Mouse (Mus musculus) CH12.LX (cell line): ENCODE measurements around the gene Gdf3. TPM values are rescaled to one million over a fixed set of nuclear protein-coding genes. Genes with fewer than 3 reads are reported as not detected.
"Not testable (repeated sequence)": the region's sequence is repeated elsewhere in the genome, so short reads cannot be mapped to it uniquely, and the experiment has no call there.

Experiments
- DNase-seq: peaks from one replicate; pipeline ENCODE4 v3.0.0-alpha.2; 2013; ENCODE audit errors: extremely low read depth
- H3K27ac ChIP-seq: 2 replicates; pipeline ENCODE4 v1.5.1; 2012; ENCODE audit warnings: low read depth, mild to moderate bottlenecking, control low read depth, moderate library complexity; ENCODE audit not compliant: insufficient read depth
- H3K27me3 ChIP-seq: replicated peaks from 2 replicates; pipeline ENCODE3; 2012; ENCODE audit warnings: inconsistent platforms
- H3K36me3 ChIP-seq, 2 experiments: replicated peaks in 1 of 2; 2 replicates each; pipeline versions ENCODE3 to v1.6.1; 2012; ENCODE audit warnings: inconsistent platforms in 1 of 2, low read length in 1 of 2, mild to moderate bottlenecking in 1 of 2, mixed read lengths in 1 of 2, moderate library complexity in 1 of 2; ENCODE audit not compliant: control insufficient read depth in 1 of 2, insufficient read depth in 1 of 2
- H3K4me1 ChIP-seq, 2 experiments: 2 replicates each; pipeline ENCODE4 v1.6.1; 2012; ENCODE audit warnings: inconsistent platforms in 1 of 2, moderate library complexity in 1 of 2; ENCODE audit not compliant: insufficient read depth in 2 of 2, control insufficient read depth in 1 of 2
- H3K4me2 ChIP-seq: 2 replicates; pipeline ENCODE4 v1.6.1; 2012; ENCODE audit warnings: low read depth, mild to moderate bottlenecking, control low read depth; ENCODE audit not compliant: poor library complexity, insufficient read depth, severe bottlenecking
- H3K4me3 ChIP-seq, 3 experiments: fragments of 150-350 bp in 1 of 3; sonication (generic) in 1 of 3; replicated peaks in 1 of 3; 2 replicates each; pipeline versions ENCODE3 to v1.5.1; 2011 to 2012; ENCODE audit warnings: low read depth in 2 of 3, low read length in 2 of 3, mild to moderate bottlenecking in 2 of 3, moderate library complexity in 2 of 3, control low read depth in 1 of 3, improper control_type of control experiment in 1 of 3, inconsistent platforms in 1 of 3, mixed read lengths in 1 of 3; ENCODE audit not compliant: poor library complexity in 1 of 3
- H3K79me2 ChIP-seq: replicated peaks from 2 replicates; pipeline ENCODE4 v1.6.1; 2012; ENCODE audit warnings: mild to moderate bottlenecking, moderate library complexity; ENCODE audit not compliant: control insufficient read depth, poor library complexity, insufficient read depth, severe bottlenecking; ENCODE audit errors: extremely low read depth
- H3K9ac ChIP-seq: 2 replicates; pipeline ENCODE4 v1.6.1; 2012; ENCODE audit warnings: low read depth, mild to moderate bottlenecking, control low read depth, moderate library complexity; ENCODE audit not compliant: insufficient read depth
- H3K9me3 ChIP-seq: replicated peaks from 2 replicates; pipeline ENCODE3; 2012; ENCODE audit warnings: low read length, inconsistent platforms, mixed read lengths
- CHD2 ChIP-seq: IDR thresholded peaks from 2 replicates; pipeline ENCODE4 v1.6.1; 2011; ENCODE audit warnings: low read length, improper control_type of control experiment
- CTCF ChIP-seq, 2 experiments: IDR thresholded peaks in 1 of 2; conservative IDR thresholded peaks in 1 of 2; 2 replicates each; pipeline ENCODE4 v1.5.1; 2011 to 2012; ENCODE audit warnings: low read depth in 2 of 2, low read length in 2 of 2, improper control_type of control experiment in 1 of 2, inconsistent platforms in 1 of 2, mild to moderate bottlenecking in 1 of 2, moderate library complexity in 1 of 2
- E2F4 ChIP-seq: IDR thresholded peaks from 2 replicates; pipeline ENCODE4 v1.6.1; 2011; ENCODE audit warnings: low read depth, low read length, improper control_type of control experiment; ENCODE audit not compliant: insufficient replicate concordance
- EP300 ChIP-seq: IDR thresholded peaks from 2 replicates; pipeline ENCODE4 v1.6.1; 2011; ENCODE audit warnings: low read length, improper control_type of control experiment
- HCFC1 ChIP-seq: IDR thresholded peaks from 2 replicates; pipeline ENCODE4 v1.6.1; 2012; ENCODE audit warnings: low read depth, mild to moderate bottlenecking, inconsistent platforms, low read length, improper control_type of control experiment
- IRF4 ChIP-seq: IDR thresholded peaks from 2 replicates; pipeline ENCODE4 v1.6.1; 2014; ENCODE audit warnings: low read depth, mild to moderate bottlenecking, inconsistent platforms, low read length, improper control_type of control experiment
- MAX ChIP-seq: IDR thresholded peaks from 2 replicates; pipeline ENCODE4 v1.6.1; 2011; ENCODE audit warnings: low read length, improper control_type of control experiment
- MAZ ChIP-seq: IDR thresholded peaks from 2 replicates; pipeline ENCODE4 v1.6.1; 2012; ENCODE audit warnings: low read depth, mild to moderate bottlenecking, inconsistent platforms, low read length, improper control_type of control experiment, moderate library complexity
- MXI1 ChIP-seq: IDR thresholded peaks from 2 replicates; pipeline ENCODE4 v1.6.1; 2011; ENCODE audit warnings: mild to moderate bottlenecking, low read depth, low read length, improper control_type of control experiment
- POLR2A ChIP-seq: IDR thresholded peaks from 2 replicates; pipeline ENCODE4 v1.6.1; 2011; ENCODE audit warnings: low read depth, mild to moderate bottlenecking, improper control_type of control experiment, low read length
- POLR2AphosphoS2 ChIP-seq: IDR thresholded peaks from 2 replicates; pipeline ENCODE4 v1.6.1; 2011; ENCODE audit warnings: low read depth, low read length, improper control_type of control experiment
- RAD21 ChIP-seq: IDR thresholded peaks from 2 replicates; pipeline ENCODE4 v1.6.1; 2011; ENCODE audit warnings: low read depth, mild to moderate bottlenecking, low read length, improper control_type of control experiment, moderate library complexity
- RCOR1 ChIP-seq: conservative IDR thresholded peaks from 2 replicates; pipeline ENCODE4 v1.6.1; 2012; ENCODE audit warnings: low read depth, mild to moderate bottlenecking, inconsistent platforms, low read length, improper control_type of control experiment
- SMC3 ChIP-seq: IDR thresholded peaks from 2 replicates; pipeline ENCODE4 v1.6.1; 2011; ENCODE audit warnings: low read depth, low read length, improper control_type of control experiment
- TBP ChIP-seq: conservative IDR thresholded peaks from 2 replicates; pipeline ENCODE4 v1.6.1; 2011; ENCODE audit warnings: low read depth, low read length, improper control_type of control experiment
- ZMIZ1 ChIP-seq: IDR thresholded peaks from 2 replicates; pipeline ENCODE4 v1.6.1; 2012; ENCODE audit warnings: low read depth, mild to moderate bottlenecking, inconsistent platforms, low read length, improper control_type of control experiment
- dilution Hi-C: fragments of 300-500 bp; cut with MboI; formaldehyde crosslinking; loops from 2 replicates; pipeline ENCODE4 v1.14.3; 2020; ENCODE audit warnings: low sequenced_read_pairs; ENCODE audit not compliant: extremely low pct_unique_long_range_greater_than_20kb, extremely low pct_ligation_motif_present
- in situ Hi-C: fragments of 300-500 bp; cut with MboI; formaldehyde crosslinking; loops from 3 replicates; pipeline ENCODE4 v1.14.3; 2019; ENCODE audit warnings: low sequenced_read_pairs, low pct_ligation_motif_present, low pct_unique_long_range_greater_than_20kb, mixed read lengths
- polyA plus RNA-seq: library from polyadenylated mRNA; unstranded; fragments of >175 nt; gene quantifications from 2 replicates; pipeline ENCODE4 v1.2.1, GENCODE M21; 2012; ENCODE audit warnings: low read depth; ENCODE audit not compliant: insufficient read length
- total RNA-seq, 2 experiments: library from RNA; depleted of rRNA; stranded (reverse); fragments of 300-350 nt in 1 of 2; fragments of >200 nt in 1 of 2; gene quantifications; 2 replicates each; pipeline ENCODE4 v1.2.3; 2012 to 2014

The Gdf3 gene
- total and polyA plus RNA-seq, 3 experiments = not detected

DNA sequence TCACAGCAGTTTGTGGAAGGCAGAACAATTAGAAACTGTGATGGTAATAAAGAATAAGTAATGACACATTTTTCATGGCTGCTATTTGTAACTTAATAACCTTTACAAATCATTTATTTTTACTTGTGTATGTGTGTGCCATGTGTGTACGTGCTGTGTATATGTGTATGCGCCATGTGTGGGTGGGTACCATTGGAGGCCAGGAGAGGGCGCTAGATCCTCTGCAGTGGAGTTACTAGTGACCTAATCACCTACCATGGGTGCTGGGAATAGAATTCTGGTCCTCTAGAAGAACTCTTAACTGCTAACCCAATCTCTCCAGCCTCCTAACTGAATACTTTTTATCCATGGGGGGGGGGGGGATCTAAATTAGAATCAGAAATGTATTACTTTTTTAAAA is 40.0 kb upstream of the Gdf3 start:
- H3K4me2 ChIP-seq = no peak overlapping the region
- peaks cover 3% of the 10 kb centered on the region for H3K9me3 ChIP-seq
- H3K27ac ChIP-seq = no peak overlapping the region
- dilution Hi-C loops = no loop called here
- H3K4me1 ChIP-seq = peaks cover 16 to 43% of the 10 kb centered on the region in 2 experiments; a peak in 3 of 4 replicates
- H3K4me3 ChIP-seq = no peak overlapping the region
- no peak overlapping the region for H3K9ac ChIP-seq
- no peaks in the 10 kb centered on the region for H3K27me3 ChIP-seq
- TF ChIP-seq CTCF (conservative IDR thresholded peaks at IDR 0.05 in 1 of 2, IDR thresholded peaks at IDR 0.05 in 1 of 2; ENCODE audit: low read depth in 2 of 2, low read length in 2 of 2) (peak in 1 of 2 experiments; percentile 24; a peak in 2 of 4 replicates), TBP (no peak)
- in situ Hi-C loops = loop anchor here (25.0 kb wide), 1 partner anchor 137 kb away; no protein-coding TSS in a partner anchor
- DNase-seq = no peak
- no peaks in the 10 kb centered on the region for H3K36me3 ChIP-seq
- no peaks in the 10 kb centered on the region for H3K79me2 ChIP-seq

DNA sequence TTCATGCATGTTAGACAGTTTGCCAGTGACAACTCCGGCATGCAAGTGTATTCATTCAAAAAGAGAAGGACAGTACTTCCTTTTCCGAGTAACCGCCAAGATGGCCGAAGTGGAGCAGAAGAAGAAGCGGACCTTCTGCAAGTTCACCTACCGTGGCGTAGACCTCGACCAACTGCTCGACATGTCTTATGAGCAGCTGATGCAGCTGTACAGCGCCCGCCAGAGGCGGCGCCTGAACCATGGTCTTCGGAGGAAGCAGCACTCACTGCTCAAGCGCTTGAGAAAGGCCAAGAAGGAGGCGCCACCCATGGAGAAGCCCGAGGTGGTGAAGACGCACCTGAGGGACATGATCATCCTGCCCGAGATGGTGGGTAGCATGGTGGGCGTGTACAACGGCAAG is 34.3 kb upstream of the Gdf3 start:
- in situ Hi-C loops, H3K4me3 ChIP-seq, dilution Hi-C loops: not testable (repeated sequence)

DNA sequence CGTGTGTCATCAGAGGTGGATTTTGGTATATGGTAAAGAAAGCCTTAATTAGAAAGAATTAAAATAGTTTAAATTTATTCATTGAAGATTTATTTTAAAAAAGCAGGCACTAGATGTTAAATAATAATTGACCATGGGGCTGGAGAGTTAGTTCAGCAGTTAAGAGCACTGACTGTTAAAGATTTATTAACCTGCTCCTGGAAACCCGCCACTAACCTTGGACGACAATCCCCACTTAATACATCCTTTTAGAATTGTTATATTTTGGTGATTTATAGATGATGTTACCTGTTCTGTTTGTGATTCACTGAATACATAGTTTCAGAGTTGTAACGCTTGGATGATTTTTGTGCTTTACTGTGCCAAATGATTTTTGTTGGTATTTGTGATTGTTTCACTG is 27.7 kb upstream of the Gdf3 start:
- in situ Hi-C loops, H3K27ac ChIP-seq, H3K9me3 ChIP-seq, H3K4me3 ChIP-seq, H3K9ac ChIP-seq, H3K36me3 ChIP-seq, dilution Hi-C loops, H3K27me3 ChIP-seq, DNase-seq, H3K79me2 ChIP-seq, H3K4me2 ChIP-seq: not testable (repeated sequence)
- peaks cover 4 to 33% of the 10 kb centered on the region in 2 experiments; a peak in 3 of 4 replicates for H3K4me1 ChIP-seq

More for the DNA sequence above, 34.3 kb upstream of the Gdf3 start:
- DNase-seq, H3K4me1 ChIP-seq, H3K4me2 ChIP-seq, H3K9ac ChIP-seq, H3K27ac ChIP-seq, H3K27me3 ChIP-seq, H3K9me3 ChIP-seq, H3K79me2 ChIP-seq, H3K36me3 ChIP-seq: not testable (repeated sequence)

DNA sequence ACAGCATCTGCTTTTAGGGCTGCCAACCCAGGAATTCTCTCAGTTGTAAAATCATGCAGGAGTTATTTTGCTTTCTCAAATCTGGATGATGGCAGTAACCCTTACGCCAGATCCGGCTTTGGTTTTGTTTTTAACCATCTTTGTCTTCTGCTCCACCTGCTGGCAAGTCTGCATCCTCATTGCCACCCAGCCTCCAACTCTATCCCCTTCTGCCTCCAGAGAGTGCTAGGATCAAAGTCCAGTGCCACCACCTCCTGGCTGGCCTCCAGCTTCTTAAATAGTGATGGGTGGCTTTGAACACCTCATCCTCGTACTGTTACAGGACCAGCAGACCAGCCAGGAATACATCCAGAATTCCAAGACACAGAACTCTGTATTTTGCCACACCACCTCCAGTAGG is 26.8 kb upstream of the Gdf3 start:
- no peaks in the 10 kb centered on the region for H3K36me3 ChIP-seq

More for the DNA sequence above, 26.8 kb upstream of the Gdf3 start:
- Histone ChIP-seq H3K4me1 (peaks cover 4 to 37% of the 10 kb centered on the region in 2 experiments; a peak in 3 of 4 replicates), H3K9me3 (no peaks in the 10 kb centered on the region), H3K27ac (peak overlapping the region; percentile 25; the same call in 1 of the 2 replicates), H3K4me2 (peak overlapping the region; percentile 21; the same call in 1 of the 2 replicates), H3K4me3 (no peak overlapping the region), H3K79me2 (no peaks in the 10 kb centered on the region), H3K27me3 (no peaks in the 10 kb centered on the region), H3K9ac (no peak overlapping the region)
- in situ Hi-C loops (no loop called here), dilution Hi-C loops (no loop called here)
- TF ChIP-seq CHD2 (no peak), EP300 (no peak), POLR2A (no peak), MAZ (no peak), CTCF (conservative IDR thresholded peaks at IDR 0.05 in 1 of 2, IDR thresholded peaks at IDR 0.05 in 1 of 2; ENCODE audit: low read depth in 2 of 2, low read length in 2 of 2) (peak in 1 of 2 experiments; percentile 67; a peak in 2 of 4 replicates), MAX (no peak), SMC3 (peak; percentile 61), RCOR1 (no peak), IRF4 (no peak; the same call in 1 of the 2 replicates), MXI1 (no peak), ZMIZ1 (no peak), RAD21 (peak; percentile 51), E2F4 (no peak), POLR2AphosphoS2 (no peak), HCFC1 (no peak)
- DNase-seq = peak; percentile 33
